Mouse (Mus musculus): ENCODE data around the gene Entpd7. TPM values are rescaled to one million over a fixed set of nuclear protein-coding genes. Genes with fewer than 3 reads are reported as not detected.

Entpd7 gene
- polyA plus RNA-seq, 1 experiment: 1.2 TPM

- TF ChIP-seq GATA1 (IDR thresholded peaks at IDR 0.05; ENCODE audit: borderline replicate concordance, low read length) (no peak), FLI1 (IDR thresholded peaks at IDR 0.05; ENCODE audit: low read length) (no peak)
- Histone ChIP-seq H3K4me1 (peaks cover 12% of the 10 kb centered on the region), H3K4me3 (replicated peaks) (no peak overlapping the region), H3K27me3 (replicated peaks) (peaks cover 13% of the 10 kb centered on the region), H3K36me3 (replicated peaks; ENCODE audit: low read length) (peaks cover 25% of the 10 kb centered on the region), H3K9me3 (no peaks in the 10 kb centered on the region)
Observed at GRCm38 (mm10) chr19:43659632-43660031, 29.8 kb upstream of the Entpd7 start.

GRCm38 (mm10) chr19:43660774-43661173 is 28.7 kb upstream of the Entpd7 start:
- Histone ChIP-seq H3K36me3 (replicated peaks; ENCODE audit: low read length) (peaks cover 34% of the 10 kb centered on the region), H3K9me3 (no peaks in the 10 kb centered on the region), H3K4me3 (replicated peaks) (no peak overlapping the region), H3K27me3 (replicated peaks) (peaks cover 6% of the 10 kb centered on the region), H3K4me1 (peaks cover 11% of the 10 kb centered on the region)
- TF ChIP-seq FLI1 (IDR thresholded peaks at IDR 0.05; ENCODE audit: low read length): no peak
- TF ChIP-seq GATA1 (IDR thresholded peaks at IDR 0.05; ENCODE audit: borderline replicate concordance, low read length): no peak

- Histone ChIP-seq H3K36me3 (replicated peaks; ENCODE audit: low read length) (peaks cover 49% of the 10 kb centered on the region), H3K4me3 (replicated peaks) (no peak overlapping the region), H3K27me3 (replicated peaks) (no peaks in the 10 kb centered on the region), H3K4me1 (peaks cover 20% of the 10 kb centered on the region; the same call in 1 of the 2 replicates), H3K9me3 (no peaks in the 10 kb centered on the region)
- no peak for TF ChIP-seq GATA1 (IDR thresholded peaks at IDR 0.05; ENCODE audit: borderline replicate concordance, low read length)
- TF ChIP-seq FLI1 (IDR thresholded peaks at IDR 0.05; ENCODE audit: low read length): no peak
Observed at GRCm38 (mm10) chr19:43662176-43662967, 27.1 kb upstream of the Entpd7 start.

- no peaks in the 10 kb centered on the region for H3K9me3 ChIP-seq
- TF ChIP-seq FLI1 (IDR thresholded peaks at IDR 0.05; ENCODE audit: low read length): no peak
- TF ChIP-seq GATA1 (IDR thresholded peaks at IDR 0.05; ENCODE audit: borderline replicate concordance, low read length): no peak
- peaks cover 49% of the 10 kb centered on the region for H3K36me3 ChIP-seq (replicated peaks; ENCODE audit: low read length)
- H3K4me3 ChIP-seq (replicated peaks): no peak overlapping the region
- H3K27me3 ChIP-seq (replicated peaks): no peaks in the 10 kb centered on the region
- peaks cover 20% of the 10 kb centered on the region; the same call in 1 of the 2 replicates for H3K4me1 ChIP-seq
Observed at GRCm38 (mm10) chr19:43663471-43663870, 26.0 kb upstream of the Entpd7 start.

GRCm38 (mm10) chr19:43665441-43666048 is 23.9 kb upstream of the Entpd7 start:
- Histone ChIP-seq H3K27me3 (replicated peaks) (no peaks in the 10 kb centered on the region), H3K4me1 (peaks cover 26% of the 10 kb centered on the region), H3K4me3 (replicated peaks) (no peak overlapping the region), H3K9me3 (no peaks in the 10 kb centered on the region), H3K36me3 (replicated peaks; ENCODE audit: low read length) (peaks cover 55% of the 10 kb centered on the region)
- no peak for TF ChIP-seq FLI1 (IDR thresholded peaks at IDR 0.05; ENCODE audit: low read length)
- TF ChIP-seq GATA1 (IDR thresholded peaks at IDR 0.05; ENCODE audit: borderline replicate concordance, low read length): no peak

- Histone ChIP-seq H3K36me3 (replicated peaks; ENCODE audit: low read length) (peaks cover 55% of the 10 kb centered on the region), H3K9me3 (no peaks in the 10 kb centered on the region), H3K4me1 (peaks cover 39% of the 10 kb centered on the region), H3K27me3 (replicated peaks) (no peaks in the 10 kb centered on the region), H3K4me3 (replicated peaks) (no peak overlapping the region)
- no peak for TF ChIP-seq GATA1 (IDR thresholded peaks at IDR 0.05; ENCODE audit: borderline replicate concordance, low read length)
- TF ChIP-seq FLI1 (IDR thresholded peaks at IDR 0.05; ENCODE audit: low read length): no peak
Observed at GRCm38 (mm10) chr19:43666661-43667429, 22.6 kb upstream of the Entpd7 start.

- H3K27me3 ChIP-seq (replicated peaks): no peaks in the 10 kb centered on the region
- H3K4me3 ChIP-seq (replicated peaks): no peak overlapping the region
- peaks cover 53% of the 10 kb centered on the region for H3K36me3 ChIP-seq (replicated peaks; ENCODE audit: low read length)
- no peak for TF ChIP-seq GATA1 (IDR thresholded peaks at IDR 0.05; ENCODE audit: borderline replicate concordance, low read length)
- no peak for TF ChIP-seq FLI1 (IDR thresholded peaks at IDR 0.05; ENCODE audit: low read length)
- H3K4me1 ChIP-seq: peaks cover 44% of the 10 kb centered on the region
- no peaks in the 10 kb centered on the region for H3K9me3 ChIP-seq
Observed at GRCm38 (mm10) chr19:43667430-43667809, 22.1 kb upstream of the Entpd7 start.

- H3K27me3 ChIP-seq (replicated peaks): no peaks in the 10 kb centered on the region
- peaks cover 34% of the 10 kb centered on the region for H3K36me3 ChIP-seq (replicated peaks; ENCODE audit: low read length)
- TF ChIP-seq GATA1 (IDR thresholded peaks at IDR 0.05; ENCODE audit: borderline replicate concordance, low read length) (no peak), FLI1 (IDR thresholded peaks at IDR 0.05; ENCODE audit: low read length) (no peak)
- peaks cover 57% of the 10 kb centered on the region for H3K4me1 ChIP-seq
- no peak overlapping the region for H3K4me3 ChIP-seq (replicated peaks)
- no peaks in the 10 kb centered on the region for H3K9me3 ChIP-seq
Observed at GRCm38 (mm10) chr19:43669136-43669759, 20.2 kb upstream of the Entpd7 start.

GRCm38 (mm10) chr19:43671054-43671453 is 18.4 kb upstream of the Entpd7 start:
- peaks cover 58% of the 10 kb centered on the region for H3K4me1 ChIP-seq
- no peak overlapping the region for H3K4me3 ChIP-seq (replicated peaks)
- H3K9me3 ChIP-seq: no peaks in the 10 kb centered on the region
- TF ChIP-seq GATA1 (IDR thresholded peaks at IDR 0.05; ENCODE audit: borderline replicate concordance, low read length) (no peak), FLI1 (IDR thresholded peaks at IDR 0.05; ENCODE audit: low read length) (no peak)
- no peaks in the 10 kb centered on the region for H3K27me3 ChIP-seq (replicated peaks)
- peaks cover 18% of the 10 kb centered on the region for H3K36me3 ChIP-seq (replicated peaks; ENCODE audit: low read length)
